Mouse (Mus musculus): ENCODE measurements at regions not wholly inside any gene's neighbourhood (a gene's known extent, or its start where the extent isn't known, plus 50 kb on each side); places are given as distances from the start of the nearest gene placed in this dataset.

GRCm38 (mm10) chr14:76624626-76625378 is 68.1 kb upstream of the Serp2 start:
- DNase-seq, result no peak

- DNase-seq, result no peak
Observed at GRCm38 (mm10) chr14:76623371-76623988, 66.8 kb upstream of the Serp2 start.

GRCm38 (mm10) chr14:76622634-76623291 is 66.1 kb upstream of the Serp2 start:
- DNase-seq, result peak; percentile 51

- no peak for DNase-seq
Observed at GRCm38 (mm10) chr14:76619038-76619409, 62.3 kb upstream of the Serp2 start.

GRCm38 (mm10) chr14:76618331-76619037 is 61.8 kb upstream of the Serp2 start:
- DNase-seq, result no peak

- DNase-seq, result no peak
Observed at GRCm38 (mm10) chr14:76617889-76618288, 61.2 kb upstream of the Serp2 start.

- no peak for DNase-seq
Observed at GRCm38 (mm10) chr14:76617447-76617846, 60.8 kb upstream of the Serp2 start.

GRCm38 (mm10) chr14:76616367-76616683 is 59.6 kb upstream of the Serp2 start:
- DNase-seq, result no peak

GRCm38 (mm10) chr14:76615603-76616366 is 59.1 kb upstream of the Serp2 start:
- no peak for DNase-seq

GRCm38 (mm10) chr14:76615182-76615581 is 58.5 kb upstream of the Serp2 start:
- no peak for DNase-seq

- no peak for DNase-seq
Observed at GRCm38 (mm10) chr14:76614682-76615081, 58.0 kb upstream of the Serp2 start.

- DNase-seq, result no peak
Observed at GRCm38 (mm10) chr14:76613604-76614003, 56.9 kb upstream of the Serp2 start.

- DNase-seq, result peak; percentile 57
Observed at GRCm38 (mm10) chr14:76610429-76611378, 54.0 kb upstream of the Serp2 start.
